Mouse (Mus musculus): ENCODE data around the gene Enpp5.
A peak's percentile ranks its signal among the peaks of the same experiment; 100 is the strongest.

The Enpp5 gene

DNA sequence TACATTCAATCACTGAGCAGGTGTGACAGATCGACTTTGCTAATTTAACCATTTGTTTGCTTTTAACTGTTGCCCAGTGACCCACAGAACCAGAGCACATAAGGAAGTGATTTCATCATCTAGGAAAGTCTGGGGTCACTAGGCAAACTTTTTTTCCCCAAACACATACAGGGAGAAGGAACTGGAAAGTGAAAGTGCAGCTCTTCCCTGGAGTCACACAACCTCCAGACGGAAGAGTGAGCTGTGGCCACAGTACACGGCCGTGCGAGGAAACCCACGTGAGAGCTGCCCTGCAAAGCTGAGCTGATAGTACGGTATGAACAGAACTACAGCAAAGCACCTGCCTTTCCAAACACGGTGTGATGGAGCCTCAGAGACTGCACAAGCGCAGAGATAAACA lies 22.3 kb downstream of the Enpp5 start:
- TF ChIP-seq NANOG (IDR thresholded peaks at IDR 0.05; ENCODE audit: borderline replicate concordance, low read length) (no peak), CTCF (conservative IDR thresholded peaks at IDR 0.05; ENCODE audit: low read length) (no peak), POU5F1 (IDR thresholded peaks at IDR 0.05; ENCODE audit: borderline replicate concordance, low read length) (no peak)
- no peaks in the 10 kb centered on the region for H3K9me3 ChIP-seq (ENCODE audit: low read length)
- H3K4me1 ChIP-seq (replicated peaks; ENCODE audit: low read depth, low read length): peaks cover 14% of the 10 kb centered on the region
- no peak overlapping the region for H3K4me3 ChIP-seq (replicated peaks; ENCODE audit: low read length)
- H3K27me3 ChIP-seq (ENCODE audit: insufficient read depth, low read length): no peaks in the 10 kb centered on the region
- peaks cover 11% of the 10 kb centered on the region for H3K36me3 ChIP-seq (ENCODE audit: insufficient read depth, low read length)

DNA sequence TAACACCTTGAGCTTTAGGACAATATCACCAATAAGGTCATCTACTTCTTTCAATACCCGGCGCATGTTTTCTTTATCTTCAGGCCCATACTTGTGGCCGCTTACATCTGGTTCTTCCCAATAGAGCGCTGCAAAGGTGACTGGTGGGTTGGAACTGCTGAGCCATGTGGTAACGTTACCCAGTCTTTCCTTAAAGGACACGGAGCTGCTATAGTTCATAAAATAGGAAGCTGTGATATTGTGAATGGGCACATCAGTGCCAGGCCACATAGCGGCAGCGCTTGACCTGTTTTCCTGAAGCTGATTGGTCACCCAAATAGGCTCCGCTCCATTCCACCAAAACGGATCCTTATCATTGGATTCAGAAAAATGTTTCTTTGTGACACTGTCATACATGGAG lies 23.3 kb downstream of the Enpp5 start:
- Histone ChIP-seq H3K4me3 (replicated peaks; ENCODE audit: low read length) (no peak overlapping the region), H3K9me3 (ENCODE audit: low read length) (no peaks in the 10 kb centered on the region), H3K27me3 (ENCODE audit: insufficient read depth, low read length) (no peaks in the 10 kb centered on the region), H3K4me1 (replicated peaks; ENCODE audit: low read depth, low read length) (peaks cover 17% of the 10 kb centered on the region), H3K36me3 (ENCODE audit: insufficient read depth, low read length) (peaks cover 11% of the 10 kb centered on the region)
- TF ChIP-seq CTCF (conservative IDR thresholded peaks at IDR 0.05; ENCODE audit: low read length): no peak
- TF ChIP-seq POU5F1 (IDR thresholded peaks at IDR 0.05; ENCODE audit: borderline replicate concordance, low read length): no peak
- TF ChIP-seq NANOG (IDR thresholded peaks at IDR 0.05; ENCODE audit: borderline replicate concordance, low read length): no peak

DNA sequence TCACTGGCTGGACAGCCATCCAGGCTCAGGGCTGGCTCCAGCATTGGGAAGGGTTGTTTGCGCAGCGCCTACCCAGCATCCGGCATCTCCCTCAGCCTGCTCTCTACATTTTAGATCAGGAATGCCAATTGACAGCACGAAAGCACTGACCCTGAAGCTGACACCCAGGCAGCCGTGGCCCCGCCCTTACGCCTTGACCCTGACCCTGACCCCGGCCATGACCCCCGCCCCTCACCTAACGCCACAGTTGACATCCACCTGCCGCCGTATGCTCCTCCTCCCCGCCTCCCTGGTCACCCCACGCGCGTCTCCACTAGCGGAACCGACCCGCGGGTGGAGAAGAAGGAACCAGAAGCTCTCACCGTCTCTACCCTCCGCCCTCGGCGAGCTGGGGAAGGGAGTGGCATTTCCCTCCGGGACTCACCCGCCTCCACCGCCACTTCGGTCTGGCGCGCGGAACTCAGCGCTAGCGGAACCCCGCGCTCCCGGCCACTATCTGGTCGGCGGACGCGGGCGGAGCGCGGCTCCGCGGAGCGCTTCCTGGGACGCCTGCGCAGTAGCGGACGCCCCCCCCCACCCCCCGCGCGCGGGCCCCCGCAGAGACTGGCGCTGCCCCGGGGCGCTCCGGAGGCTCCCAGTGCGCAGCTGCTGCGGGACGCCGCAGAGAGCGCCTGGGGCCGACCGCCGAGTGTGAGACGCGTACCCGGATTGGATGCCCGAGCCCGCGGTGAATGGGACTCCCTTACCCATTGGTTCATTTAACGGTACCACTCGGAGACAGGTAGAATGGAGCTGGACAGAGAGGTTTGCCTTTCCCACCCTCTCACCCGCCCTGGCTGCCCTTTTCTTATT lies 26.9 kb downstream of the Enpp5 start, which contains the start of gene Enpp4:
Gene Enpp4, minus strand, starts transcription at position 523 of the 852 bp plus-strand sequence.
- H3K36me3 ChIP-seq (ENCODE audit: insufficient read depth, low read length): no peaks in the 10 kb centered on the region
- no peaks in the 10 kb centered on the region for H3K9me3 ChIP-seq (ENCODE audit: low read length)
- peaks cover 20% of the 10 kb centered on the region for H3K4me1 ChIP-seq (replicated peaks; ENCODE audit: low read depth, low read length)
- H3K27me3 ChIP-seq (ENCODE audit: insufficient read depth, low read length): no peaks in the 10 kb centered on the region
- H3K4me3 ChIP-seq (replicated peaks; ENCODE audit: low read length): peak within 1 kb of the TSS; percentile 87
- TF ChIP-seq NANOG (IDR thresholded peaks at IDR 0.05; ENCODE audit: borderline replicate concordance, low read length) (no peak), CTCF (conservative IDR thresholded peaks at IDR 0.05; ENCODE audit: low read length) (no peak), POU5F1 (IDR thresholded peaks at IDR 0.05; ENCODE audit: borderline replicate concordance, low read length) (no peak)

- Histone ChIP-seq H3K4me3 (replicated peaks; ENCODE audit: low read length) (no peak overlapping the region), H3K36me3 (ENCODE audit: insufficient read depth, low read length) (no peaks in the 10 kb centered on the region), H3K4me1 (replicated peaks; ENCODE audit: low read depth, low read length) (peaks cover 20% of the 10 kb centered on the region), H3K27me3 (ENCODE audit: insufficient read depth, low read length) (no peaks in the 10 kb centered on the region), H3K9me3 (ENCODE audit: low read length) (no peaks in the 10 kb centered on the region)
- TF ChIP-seq NANOG (IDR thresholded peaks at IDR 0.05; ENCODE audit: borderline replicate concordance, low read length): no peak
- TF ChIP-seq POU5F1 (IDR thresholded peaks at IDR 0.05; ENCODE audit: borderline replicate concordance, low read length): no peak
- TF ChIP-seq CTCF (conservative IDR thresholded peaks at IDR 0.05; ENCODE audit: low read length): no peak
Measured at GRCm38 (mm10) chr17:44108331-44108730, 29.7 kb downstream of the Enpp5 start.

DNA sequence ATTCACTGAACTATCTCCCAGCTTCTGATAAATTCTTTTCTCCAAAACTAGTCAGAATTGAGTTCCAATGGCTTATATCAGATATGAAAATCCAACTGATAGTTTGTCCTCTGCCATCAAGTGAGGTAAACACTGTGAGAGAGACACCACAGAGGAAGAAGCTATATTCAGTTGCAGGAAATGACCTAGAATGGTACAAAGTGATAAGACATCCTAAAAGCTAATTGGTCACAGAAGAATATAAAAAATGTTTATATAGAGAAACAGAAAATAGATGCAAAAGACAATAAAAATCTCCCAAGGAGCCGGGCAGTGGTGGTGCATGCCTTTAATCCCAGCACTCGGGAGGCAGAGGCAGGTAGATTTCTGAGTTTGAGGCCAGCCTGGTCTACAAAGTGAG lies 38.0 kb downstream of the Enpp5 start:
- no peaks in the 10 kb centered on the region for H3K36me3 ChIP-seq (ENCODE audit: insufficient read depth, low read length)
- H3K4me1 ChIP-seq (replicated peaks; ENCODE audit: low read depth, low read length): 0 out of 2 replicates have a peak, but pooled peaks cover 7% of the 10 kb centered on the region
- H3K9me3 ChIP-seq (ENCODE audit: low read length): no peaks in the 10 kb centered on the region
- H3K27me3 ChIP-seq (ENCODE audit: insufficient read depth, low read length): no peaks in the 10 kb centered on the region
- TF ChIP-seq POU5F1 (IDR thresholded peaks at IDR 0.05; ENCODE audit: borderline replicate concordance, low read length) (no peak), NANOG (IDR thresholded peaks at IDR 0.05; ENCODE audit: borderline replicate concordance, low read length) (no peak), CTCF (conservative IDR thresholded peaks at IDR 0.05; ENCODE audit: low read length) (no peak)
- no peak overlapping the region for H3K4me3 ChIP-seq (replicated peaks; ENCODE audit: low read length)

DNA sequence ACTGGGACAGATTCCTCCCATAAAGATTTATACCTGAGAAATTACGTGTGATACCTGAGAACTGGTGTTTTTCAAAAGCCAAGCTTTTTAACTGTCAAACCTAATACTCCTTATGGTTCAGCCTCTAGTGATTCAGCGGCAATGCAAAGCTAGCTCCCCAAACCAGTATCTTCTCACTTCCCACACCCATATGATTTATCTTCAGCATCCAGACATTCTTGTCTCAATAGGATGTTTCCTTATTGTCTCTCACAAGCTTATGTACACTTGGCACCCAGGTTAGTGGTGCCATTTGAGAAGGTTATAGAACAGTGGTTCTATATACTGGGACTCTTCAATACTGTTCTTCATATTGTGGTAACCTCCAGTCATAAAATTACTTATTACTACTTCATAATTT lies 39.1 kb downstream of the Enpp5 start:
- no peaks in the 10 kb centered on the region for H3K36me3 ChIP-seq (ENCODE audit: insufficient read depth, low read length)
- H3K9me3 ChIP-seq (ENCODE audit: low read length): no peaks in the 10 kb centered on the region
- TF ChIP-seq POU5F1 (IDR thresholded peaks at IDR 0.05; ENCODE audit: borderline replicate concordance, low read length) (no peak), CTCF (conservative IDR thresholded peaks at IDR 0.05; ENCODE audit: low read length) (no peak), NANOG (IDR thresholded peaks at IDR 0.05; ENCODE audit: borderline replicate concordance, low read length) (no peak)
- no peak overlapping the region for H3K4me3 ChIP-seq (replicated peaks; ENCODE audit: low read length)
- 0 out of 2 replicates have a peak, but pooled peaks cover 7% of the 10 kb centered on the region for H3K4me1 ChIP-seq (replicated peaks; ENCODE audit: low read depth, low read length)
- H3K27me3 ChIP-seq (ENCODE audit: insufficient read depth, low read length): no peaks in the 10 kb centered on the region

DNA sequence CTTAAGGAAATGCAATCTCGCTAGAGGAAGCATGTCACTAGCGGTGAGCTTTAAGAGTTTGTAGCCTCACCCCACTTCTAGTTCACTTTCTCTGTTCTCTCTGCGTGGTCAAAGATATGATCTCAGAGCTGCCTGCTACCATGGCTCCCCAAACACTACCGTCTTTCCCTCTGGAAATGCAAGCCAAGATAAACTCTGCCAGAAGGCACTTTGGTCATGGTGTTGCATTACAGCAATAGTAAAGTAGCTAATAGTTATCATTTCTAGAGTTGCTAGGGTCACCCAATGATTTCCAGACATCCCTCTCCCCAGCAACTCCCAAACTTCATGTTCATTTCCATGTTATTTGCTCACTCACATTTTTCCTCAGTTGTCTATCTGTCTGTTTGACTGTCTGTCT lies 39.6 kb downstream of the Enpp5 start:
- Histone ChIP-seq H3K9me3 (ENCODE audit: low read length) (no peaks in the 10 kb centered on the region), H3K4me3 (replicated peaks; ENCODE audit: low read length) (no peak overlapping the region), H3K4me1 (replicated peaks; ENCODE audit: low read depth, low read length) (0 out of 2 replicates have a peak, but pooled peaks cover 7% of the 10 kb centered on the region)

DNA sequence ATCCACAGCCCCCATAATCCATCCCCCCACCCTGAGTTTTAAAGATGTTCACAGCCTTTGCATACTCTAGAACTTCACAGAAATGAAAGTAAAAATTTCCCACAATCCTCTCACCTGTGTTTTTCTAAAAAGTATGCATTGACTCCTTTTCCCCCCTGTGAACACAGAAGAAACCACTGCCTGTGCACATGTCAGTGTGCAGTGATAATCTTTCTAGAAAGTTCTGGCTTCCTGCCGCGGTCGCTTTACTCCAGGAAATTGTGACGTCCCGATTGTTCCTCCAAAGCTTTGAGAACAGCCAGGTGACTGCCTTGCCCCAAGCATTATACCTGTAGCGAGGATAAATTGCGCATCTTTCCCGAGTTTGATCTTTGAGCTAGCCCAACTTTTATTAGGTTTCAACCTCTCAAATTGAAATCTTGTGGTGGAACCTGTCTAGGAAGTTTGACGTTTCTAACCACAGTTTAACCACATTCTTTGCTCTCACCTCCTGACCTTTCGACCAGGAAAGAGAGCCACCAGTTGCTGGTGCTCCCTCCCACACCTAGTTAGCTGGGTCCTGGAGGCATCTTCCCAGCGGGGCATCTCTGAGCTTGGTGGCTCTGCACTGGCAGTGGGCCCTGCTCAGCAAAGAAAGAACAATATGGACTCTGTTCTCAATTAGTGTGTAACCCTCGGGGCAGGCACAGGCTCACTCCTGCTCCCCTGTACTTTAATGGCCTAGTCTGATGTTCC lies 42.9 kb downstream of the Enpp5 start:
- no peak for TF ChIP-seq POU5F1 (IDR thresholded peaks at IDR 0.05; ENCODE audit: borderline replicate concordance, low read length)
- no peak for TF ChIP-seq CTCF (conservative IDR thresholded peaks at IDR 0.05; ENCODE audit: low read length)
- TF ChIP-seq NANOG (IDR thresholded peaks at IDR 0.05; ENCODE audit: borderline replicate concordance, low read length): no peak
- no peaks in the 10 kb centered on the region for H3K9me3 ChIP-seq (ENCODE audit: low read length)
- peaks cover 4% of the 10 kb centered on the region; the same call in 1 of the 2 replicates for H3K27me3 ChIP-seq (ENCODE audit: insufficient read depth, low read length)
- 0 out of 2 replicates have a peak, but pooled peaks cover 7% of the 10 kb centered on the region for H3K4me1 ChIP-seq (replicated peaks; ENCODE audit: low read depth, low read length)
- no peak overlapping the region for H3K4me3 ChIP-seq (replicated peaks; ENCODE audit: low read length)
- H3K36me3 ChIP-seq (ENCODE audit: insufficient read depth, low read length): no peaks in the 10 kb centered on the region

More for the DNA sequence above, 39.6 kb downstream of the Enpp5 start:
- Histone ChIP-seq H3K36me3 (ENCODE audit: insufficient read depth, low read length) (no peaks in the 10 kb centered on the region), H3K27me3 (ENCODE audit: insufficient read depth, low read length) (no peaks in the 10 kb centered on the region)
- TF ChIP-seq CTCF (conservative IDR thresholded peaks at IDR 0.05; ENCODE audit: low read length): no peak
- TF ChIP-seq NANOG (IDR thresholded peaks at IDR 0.05; ENCODE audit: borderline replicate concordance, low read length): no peak
- no peak for TF ChIP-seq POU5F1 (IDR thresholded peaks at IDR 0.05; ENCODE audit: borderline replicate concordance, low read length)
